Mouse (Mus musculus) C2C12 (cell line): Measurements from ENCODE around the gene Platr17. TPM values are rescaled to one million over a fixed set of nuclear protein-coding genes. Genes with fewer than 3 reads are reported as not detected.

Experiments
- H3K27me3 ChIP-seq: one replicate; pipeline ENCODE4 v1.6.1; 2011; ENCODE audit not compliant: control insufficient read depth, insufficient read depth, insufficient read length
- H3K36me3 ChIP-seq: one replicate; pipeline ENCODE4 v1.6.1; 2011; ENCODE audit not compliant: control insufficient read depth, insufficient read depth
- H3K4me3 ChIP-seq: one replicate; pipeline ENCODE4 v1.5.1; 2011; ENCODE audit warnings: mild to moderate bottlenecking, control low read depth; ENCODE audit not compliant: poor library complexity, insufficient read depth, severe bottlenecking
- H3K79me2 ChIP-seq: one replicate; pipeline ENCODE4 v1.6.1; 2011; ENCODE audit not compliant: control insufficient read depth, insufficient read depth
- H3K79me3 ChIP-seq: one replicate; pipeline ENCODE4 v1.6.1; 2011; ENCODE audit warnings: low read depth, control low read depth
- H3ac ChIP-seq: one replicate; pipeline ENCODE3; 2011; ENCODE audit warnings: low read depth; ENCODE audit not compliant: control insufficient read depth, insufficient read length
- CEBPB ChIP-seq: IDR thresholded peaks from one replicate; pipeline ENCODE4 v1.6.1; 2011; ENCODE audit warnings: low read depth, mild to moderate bottlenecking, control low read depth, moderate library complexity
- CTCF ChIP-seq: IDR thresholded peaks from one replicate; pipeline ENCODE4 v1.5.1; 2011; ENCODE audit not compliant: control insufficient read depth, insufficient read depth, insufficient read length
- FOSL1 ChIP-seq: IDR thresholded peaks from one replicate; pipeline ENCODE4 v1.8.0; 2011; ENCODE audit warnings: mild to moderate bottlenecking, low read length; ENCODE audit not compliant: poor library complexity, insufficient read depth, severe bottlenecking
- MAX ChIP-seq: IDR thresholded peaks from one replicate; pipeline ENCODE4 v1.6.1; 2011; ENCODE audit warnings: mild to moderate bottlenecking, control low read depth
- MYOD1 ChIP-seq: IDR thresholded peaks from one replicate; pipeline ENCODE4 v1.6.1; 2011; ENCODE audit warnings: low read depth; ENCODE audit not compliant: control insufficient read depth, insufficient read length
- MYOG ChIP-seq: IDR thresholded peaks from one replicate; pipeline ENCODE4 v1.6.1; 2011; ENCODE audit not compliant: control insufficient read depth, insufficient read length; ENCODE audit errors: extremely low read depth
- USF1 ChIP-seq: IDR thresholded peaks from one replicate; pipeline ENCODE4 v1.6.1; 2011; ENCODE audit warnings: low read depth, mild to moderate bottlenecking, control low read depth, moderate library complexity
- polyA plus RNA-seq: library from polyadenylated mRNA; unstranded; fragments of >200 nt; fragmentation: generic; extraction: Trizol; gene quantifications from one replicate; pipeline ENCODE4 v1.2.1, GENCODE M21; 2012; ENCODE audit warnings: missing spikeins

Gene Platr17
- polyA plus RNA-seq, 1 experiment, result not detected

- peaks cover 18% of the 10 kb centered on the region for H3K79me3 ChIP-seq
- H3ac ChIP-seq, result no peak overlapping the region
- no peaks in the 10 kb centered on the region for H3K27me3 ChIP-seq
- H3K4me3 ChIP-seq, result no peak overlapping the region
- TF ChIP-seq MAX (no peak), FOSL1 (no peak), CTCF (no peak), USF1 (no peak), CEBPB (no peak), MYOG (no peak), MYOD1 (no peak)
- peaks cover 40% of the 10 kb centered on the region for H3K79me2 ChIP-seq
- no peaks in the 10 kb centered on the region for H3K36me3 ChIP-seq
Measured at GRCm38 (mm10) chr17:33936993-33937392, 32.1 kb downstream of the Platr17 start.

- Histone ChIP-seq H3K4me3 (no peak overlapping the region), H3K79me2 (peaks cover 51% of the 10 kb centered on the region), H3K79me3 (peaks cover 23% of the 10 kb centered on the region), H3ac (no peak overlapping the region), H3K27me3 (no peaks in the 10 kb centered on the region), H3K36me3 (peaks cover 10% of the 10 kb centered on the region)
- TF ChIP-seq CEBPB (no peak), MAX (no peak), USF1 (no peak), FOSL1 (no peak), CTCF (no peak), MYOD1 (no peak), MYOG (no peak)
Measured at GRCm38 (mm10) chr17:33938783-33939182, 33.8 kb downstream of the Platr17 start.

- no peak for TF ChIP-seq FOSL1
- TF ChIP-seq USF1, result no peak
- TF ChIP-seq CEBPB, result no peak
- no peak for TF ChIP-seq MYOD1
- TF ChIP-seq MAX, result no peak
- TF ChIP-seq CTCF, result no peak
- TF ChIP-seq MYOG, result no peak
- no peaks in the 10 kb centered on the region for H3K27me3 ChIP-seq
- H3K4me3 ChIP-seq, result peak within 1 kb of the TSS; percentile 98
- peaks cover 51% of the 10 kb centered on the region for H3K79me2 ChIP-seq
- H3ac ChIP-seq, result peak within 1 kb of the TSS; percentile 83
- peaks cover 23% of the 10 kb centered on the region for H3K79me3 ChIP-seq
- H3K36me3 ChIP-seq, result peaks cover 10% of the 10 kb centered on the region
Measured at GRCm38 (mm10) chr17:33940206-33940805, 35.4 kb downstream of the Platr17 start, which contains the start of the genes Pfdn6 and Wdr46. Gene Pfdn6 (minus strand): TSS chr17:33940343. Gene Wdr46 (plus strand): TSS chr17:33940660.

GRCm38 (mm10) chr17:33940981-33941380 is 36.0 kb downstream of the Platr17 start:
- Histone ChIP-seq H3K36me3 (peaks cover 12% of the 10 kb centered on the region), H3ac (peak overlapping the region; percentile 83), H3K79me2 (peaks cover 51% of the 10 kb centered on the region), H3K27me3 (no peaks in the 10 kb centered on the region), H3K4me3 (peak overlapping the region; percentile 98), H3K79me3 (peaks cover 23% of the 10 kb centered on the region)
- TF ChIP-seq CEBPB (no peak), USF1 (no peak), MAX (no peak), MYOD1 (no peak), FOSL1 (no peak), MYOG (no peak), CTCF (no peak)

GRCm38 (mm10) chr17:33941381-33941780 is 36.4 kb downstream of the Platr17 start:
- Histone ChIP-seq H3K79me3 (peaks cover 23% of the 10 kb centered on the region), H3K79me2 (peaks cover 51% of the 10 kb centered on the region), H3K27me3 (no peaks in the 10 kb centered on the region), H3ac (peak overlapping the region; percentile 83), H3K36me3 (peaks cover 16% of the 10 kb centered on the region), H3K4me3 (peak overlapping the region; percentile 98)
- TF ChIP-seq MYOD1 (no peak), MYOG (no peak), USF1 (no peak), CEBPB (no peak), MAX (no peak), CTCF (no peak), FOSL1 (no peak)
